Mouse (Mus musculus): ENCODE measurements around the gene Gstp3. TPM values are rescaled to one million over a fixed set of nuclear protein-coding genes. Genes with fewer than 3 reads are reported as not detected.

The Gstp3 gene
- not detected in 2 replicates for polyA plus RNA-seq (2012; rRNA removed)

DNA sequence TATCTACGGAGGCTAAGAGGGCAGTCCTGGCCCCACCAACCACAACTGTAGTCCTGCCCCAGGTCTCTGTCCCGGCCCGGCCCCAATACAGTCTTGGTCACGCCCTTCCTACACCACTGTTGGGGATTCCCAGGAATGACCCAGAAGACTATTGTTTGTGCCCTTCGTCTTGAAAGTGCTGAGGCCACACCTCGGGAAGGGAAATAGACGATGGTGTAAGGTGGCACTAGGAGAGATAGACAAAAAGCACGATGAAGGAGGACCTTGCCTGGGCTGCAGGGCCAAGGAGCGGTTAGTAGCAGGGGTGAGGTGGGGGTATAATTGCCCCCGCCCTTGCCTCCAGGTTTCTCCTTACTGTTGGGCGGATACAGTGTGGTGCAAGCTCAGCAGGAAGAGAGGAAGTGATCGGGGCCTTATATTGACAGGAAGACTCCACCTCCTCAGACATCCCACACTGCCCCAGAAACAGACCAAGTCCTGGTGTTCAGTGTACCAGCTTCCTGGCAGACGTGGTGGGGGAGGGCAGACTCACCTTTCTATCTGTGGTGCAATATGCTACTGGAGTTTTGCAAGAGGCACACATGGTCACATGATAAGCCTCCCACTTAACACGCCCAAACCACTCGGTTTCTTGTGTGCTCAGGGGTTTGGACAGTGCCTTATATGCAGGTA lies at the start of gene Gstp3:
TSS of gene Gstp3 (minus strand) at position 501 of the 672 bp plus-strand sequence.
- no peaks in the 10 kb centered on the region for H3K4me1 ChIP-seq (ENCODE audit: control insufficient read depth, insufficient read depth, low read length)
- H3K27ac ChIP-seq (ENCODE audit: control insufficient read depth, insufficient read depth, low read depth, low read length), result no peak within 1 kb of the TSS
- H3K4me3 ChIP-seq (ENCODE audit: control insufficient read depth, low read depth, low read length), result no peak within 1 kb of the TSS
- TF ChIP-seq POLR2A (IDR thresholded peaks at IDR 0.05; ENCODE audit: control insufficient read depth, low read depth, low read length) (no peak), CTCF (IDR thresholded peaks at IDR 0.05; ENCODE audit: control insufficient read depth, insufficient read depth, insufficient replicate concordance, low read depth, low read length) (no peak)
- H3K36me3 ChIP-seq (ENCODE audit: control insufficient read depth, insufficient read depth, low read length), result no peaks in the 10 kb centered on the region
- no peaks in the 10 kb centered on the region for H3K27me3 ChIP-seq (ENCODE audit: control insufficient read depth, insufficient read depth, low read length)

DNA sequence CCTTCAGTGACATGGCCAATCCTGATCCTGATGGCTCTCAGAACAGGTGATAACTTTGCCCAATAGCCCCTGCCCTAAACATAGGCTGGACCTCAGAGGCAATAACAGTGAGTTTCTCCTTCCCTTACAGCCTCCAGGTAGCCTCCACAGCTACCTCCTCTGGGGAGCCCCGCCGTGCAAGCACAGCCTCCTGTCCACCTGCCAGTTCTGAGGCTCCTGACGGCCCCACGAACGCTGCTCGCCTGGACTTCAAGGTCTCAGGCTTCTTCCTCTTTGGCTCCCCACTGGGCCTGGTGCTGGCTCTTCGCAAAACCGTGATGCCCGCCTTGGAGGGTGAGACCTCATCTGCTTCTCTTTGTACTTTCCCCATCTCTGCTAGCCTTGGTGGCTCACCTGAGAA lies 49.2 kb upstream of the Gstp3 start:
- no peaks in the 10 kb centered on the region for H3K36me3 ChIP-seq (ENCODE audit: control insufficient read depth, insufficient read depth, low read length)
- no peaks in the 10 kb centered on the region for H3K27me3 ChIP-seq (ENCODE audit: control insufficient read depth, insufficient read depth, low read length)
- no peak for TF ChIP-seq CTCF (IDR thresholded peaks at IDR 0.05; ENCODE audit: control insufficient read depth, insufficient read depth, insufficient replicate concordance, low read depth, low read length)
- no peak for TF ChIP-seq POLR2A (IDR thresholded peaks at IDR 0.05; ENCODE audit: control insufficient read depth, low read depth, low read length)
- no peak overlapping the region for H3K27ac ChIP-seq (ENCODE audit: control insufficient read depth, insufficient read depth, low read depth, low read length)
- no peak overlapping the region for H3K4me3 ChIP-seq (ENCODE audit: control insufficient read depth, low read depth, low read length)
- no peaks in the 10 kb centered on the region for H3K4me1 ChIP-seq (ENCODE audit: control insufficient read depth, insufficient read depth, low read length)

DNA sequence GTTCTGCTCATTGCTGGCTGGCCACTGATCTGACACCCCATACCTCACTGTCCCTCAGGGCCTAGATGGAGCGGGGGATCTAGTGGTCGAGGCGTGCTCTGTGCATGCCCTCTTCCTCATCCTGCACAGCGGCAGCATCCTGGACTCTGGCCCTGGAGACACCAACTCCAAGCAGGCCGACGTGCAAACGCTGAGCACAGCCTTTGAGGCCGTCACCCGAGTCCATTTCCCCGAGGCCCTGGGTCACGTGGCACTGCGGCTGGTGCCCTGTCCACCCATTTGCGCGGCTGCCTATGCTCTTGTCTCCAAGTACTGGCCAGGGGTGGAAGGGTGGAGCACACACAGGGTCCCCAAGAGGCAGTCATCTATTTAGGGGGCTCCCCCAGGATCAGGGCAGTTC lies 47.3 kb upstream of the Gstp3 start:
- Histone ChIP-seq H3K27me3 (ENCODE audit: control insufficient read depth, insufficient read depth, low read length) (no peaks in the 10 kb centered on the region), H3K4me1 (ENCODE audit: control insufficient read depth, insufficient read depth, low read length) (peaks cover 1% of the 10 kb centered on the region; the same call in 1 of the 2 replicates), H3K36me3 (ENCODE audit: control insufficient read depth, insufficient read depth, low read length) (no peaks in the 10 kb centered on the region), H3K4me3 (ENCODE audit: control insufficient read depth, low read depth, low read length) (no peak overlapping the region), H3K27ac (ENCODE audit: control insufficient read depth, insufficient read depth, low read depth, low read length) (no peak overlapping the region)
- TF ChIP-seq POLR2A (IDR thresholded peaks at IDR 0.05; ENCODE audit: control insufficient read depth, low read depth, low read length) (no peak), CTCF (IDR thresholded peaks at IDR 0.05; ENCODE audit: control insufficient read depth, insufficient read depth, insufficient replicate concordance, low read depth, low read length) (no peak)

DNA sequence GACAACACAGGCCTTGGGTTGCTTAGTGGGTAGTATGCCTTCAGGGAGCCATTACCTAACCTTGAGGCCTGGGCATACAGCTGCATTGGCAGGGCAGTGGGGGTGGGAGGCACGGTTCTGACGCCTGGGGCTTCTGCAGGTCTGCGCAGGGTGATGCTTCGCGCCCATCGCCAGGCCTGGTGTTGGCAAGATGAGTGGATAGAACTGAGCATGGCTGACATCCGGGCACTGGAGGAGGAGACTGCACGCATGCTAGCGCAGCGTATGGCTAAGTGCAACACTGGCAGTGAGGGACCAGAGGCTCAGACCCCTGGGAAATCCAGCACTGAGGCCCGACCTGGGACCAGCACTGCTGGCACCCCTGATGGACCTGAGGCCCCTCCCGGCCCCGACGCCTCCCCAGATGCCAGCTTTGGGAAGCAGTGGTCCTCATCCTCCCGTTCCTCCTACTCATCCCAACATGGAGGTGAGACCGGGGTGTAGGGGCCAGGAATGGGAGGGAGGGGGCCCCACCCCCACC lies 45.4 kb upstream of the Gstp3 start:
- Histone ChIP-seq H3K4me3 (ENCODE audit: control insufficient read depth, low read depth, low read length) (no peak overlapping the region), H3K27ac (ENCODE audit: control insufficient read depth, insufficient read depth, low read depth, low read length) (no peak overlapping the region), H3K36me3 (ENCODE audit: control insufficient read depth, insufficient read depth, low read length) (no peaks in the 10 kb centered on the region), H3K27me3 (ENCODE audit: control insufficient read depth, insufficient read depth, low read length) (no peaks in the 10 kb centered on the region), H3K4me1 (ENCODE audit: control insufficient read depth, insufficient read depth, low read length) (peaks cover 19% of the 10 kb centered on the region)
- TF ChIP-seq CTCF (IDR thresholded peaks at IDR 0.05; ENCODE audit: control insufficient read depth, insufficient read depth, insufficient replicate concordance, low read depth, low read length), result no peak
- no peak for TF ChIP-seq POLR2A (IDR thresholded peaks at IDR 0.05; ENCODE audit: control insufficient read depth, low read depth, low read length)

DNA sequence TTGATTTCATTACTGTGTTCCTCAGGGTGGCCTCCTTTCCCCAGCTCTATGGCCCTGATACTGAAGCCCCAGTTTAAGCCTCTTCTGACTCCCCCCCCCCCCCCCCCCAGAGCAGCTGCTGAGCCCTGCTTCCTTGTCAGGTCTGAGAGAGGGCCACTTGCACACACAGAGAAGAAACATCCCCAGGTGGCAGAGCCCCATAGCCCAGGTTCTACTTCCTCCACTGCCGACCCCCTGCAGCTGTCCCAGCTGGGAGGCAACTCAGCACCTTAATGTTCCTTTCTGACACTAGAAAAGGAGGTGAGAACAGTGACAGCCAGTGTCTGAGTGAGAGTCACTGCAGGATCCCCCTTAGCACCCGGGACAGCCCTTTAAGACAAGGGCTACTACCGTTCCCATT lies 44.4 kb upstream of the Gstp3 start:
- Histone ChIP-seq H3K27me3 (ENCODE audit: control insufficient read depth, insufficient read depth, low read length) (no peaks in the 10 kb centered on the region), H3K27ac (ENCODE audit: control insufficient read depth, insufficient read depth, low read depth, low read length) (no peak overlapping the region), H3K36me3 (ENCODE audit: control insufficient read depth, insufficient read depth, low read length) (no peaks in the 10 kb centered on the region), H3K4me3 (ENCODE audit: control insufficient read depth, low read depth, low read length) (no peak overlapping the region), H3K4me1 (ENCODE audit: control insufficient read depth, insufficient read depth, low read length) (peaks cover 24% of the 10 kb centered on the region)
- TF ChIP-seq POLR2A (IDR thresholded peaks at IDR 0.05; ENCODE audit: control insufficient read depth, low read depth, low read length) (no peak), CTCF (IDR thresholded peaks at IDR 0.05; ENCODE audit: control insufficient read depth, insufficient read depth, insufficient replicate concordance, low read depth, low read length) (no peak)

DNA sequence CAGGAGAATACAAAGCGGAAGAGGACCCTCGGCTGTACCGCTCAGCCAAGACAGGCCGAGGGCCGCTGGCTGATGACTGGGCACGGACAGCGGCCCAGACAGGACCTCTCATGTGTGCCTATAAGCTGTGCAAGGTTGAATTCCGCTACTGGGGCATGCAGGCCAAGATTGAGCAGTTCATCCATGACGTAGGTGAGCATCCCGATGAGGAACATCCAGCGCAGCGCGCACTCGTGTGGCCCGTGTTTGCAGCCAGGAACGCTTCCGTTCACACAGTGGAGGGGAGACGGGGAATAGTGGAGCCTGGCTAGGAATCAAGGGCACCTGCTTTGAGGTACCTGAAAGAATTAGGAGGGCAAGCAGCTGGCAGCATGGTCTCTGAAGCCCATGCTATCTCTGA lies 43.9 kb upstream of the Gstp3 start:
- TF ChIP-seq POLR2A (IDR thresholded peaks at IDR 0.05; ENCODE audit: control insufficient read depth, low read depth, low read length), result no peak
- no peak for TF ChIP-seq CTCF (IDR thresholded peaks at IDR 0.05; ENCODE audit: control insufficient read depth, insufficient read depth, insufficient replicate concordance, low read depth, low read length)
- no peaks in the 10 kb centered on the region for H3K27me3 ChIP-seq (ENCODE audit: control insufficient read depth, insufficient read depth, low read length)
- H3K27ac ChIP-seq (ENCODE audit: control insufficient read depth, insufficient read depth, low read depth, low read length), result no peak overlapping the region
- peaks cover 29% of the 10 kb centered on the region for H3K4me1 ChIP-seq (ENCODE audit: control insufficient read depth, insufficient read depth, low read length)
- H3K36me3 ChIP-seq (ENCODE audit: control insufficient read depth, insufficient read depth, low read length), result no peaks in the 10 kb centered on the region
- no peak overlapping the region for H3K4me3 ChIP-seq (ENCODE audit: control insufficient read depth, low read depth, low read length)

DNA sequence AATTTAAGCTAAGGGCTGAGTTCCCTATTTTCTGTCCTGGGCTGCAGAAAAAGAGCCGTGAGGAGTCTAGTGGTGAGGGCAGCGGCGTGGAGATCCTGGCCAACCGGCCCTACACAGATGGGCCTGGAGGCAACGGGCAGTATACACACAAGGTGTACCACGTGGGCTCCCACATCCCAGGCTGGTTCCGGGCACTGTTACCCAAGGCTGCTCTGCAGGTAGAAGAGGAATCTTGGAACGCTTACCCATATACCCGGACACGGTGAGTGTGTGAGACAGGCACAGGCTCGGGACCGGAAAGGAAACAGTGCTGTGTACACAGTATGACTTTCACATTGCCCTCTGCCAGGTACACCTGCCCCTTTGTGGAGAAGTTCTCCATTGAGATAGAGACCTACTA lies 43.3 kb upstream of the Gstp3 start:
- H3K27ac ChIP-seq (ENCODE audit: control insufficient read depth, insufficient read depth, low read depth, low read length), result no peak overlapping the region
- H3K4me1 ChIP-seq (ENCODE audit: control insufficient read depth, insufficient read depth, low read length), result peaks cover 35% of the 10 kb centered on the region
- no peaks in the 10 kb centered on the region for H3K27me3 ChIP-seq (ENCODE audit: control insufficient read depth, insufficient read depth, low read length)
- H3K36me3 ChIP-seq (ENCODE audit: control insufficient read depth, insufficient read depth, low read length), result no peaks in the 10 kb centered on the region
- no peak for TF ChIP-seq POLR2A (IDR thresholded peaks at IDR 0.05; ENCODE audit: control insufficient read depth, low read depth, low read length)
- TF ChIP-seq CTCF (IDR thresholded peaks at IDR 0.05; ENCODE audit: control insufficient read depth, insufficient read depth, insufficient replicate concordance, low read depth, low read length), result no peak
- no peak overlapping the region for H3K4me3 ChIP-seq (ENCODE audit: control insufficient read depth, low read depth, low read length)

All from testis, adult 2 months (tissue).